Mouse (Mus musculus): ENCODE measurements around the gene Npr2.

Npr2 gene

GRCm38 (mm10) chr4:43631046-43631955 lies at the start of gene Npr2:
Npr2 (plus strand) TSS chr4:43631935.
- in situ Hi-C loops (cut with MboI, MseI): loop anchor here (5.0 kb wide), 1 partner anchor 86 kb away; no protein-coding TSS in a partner anchor

DNA sequence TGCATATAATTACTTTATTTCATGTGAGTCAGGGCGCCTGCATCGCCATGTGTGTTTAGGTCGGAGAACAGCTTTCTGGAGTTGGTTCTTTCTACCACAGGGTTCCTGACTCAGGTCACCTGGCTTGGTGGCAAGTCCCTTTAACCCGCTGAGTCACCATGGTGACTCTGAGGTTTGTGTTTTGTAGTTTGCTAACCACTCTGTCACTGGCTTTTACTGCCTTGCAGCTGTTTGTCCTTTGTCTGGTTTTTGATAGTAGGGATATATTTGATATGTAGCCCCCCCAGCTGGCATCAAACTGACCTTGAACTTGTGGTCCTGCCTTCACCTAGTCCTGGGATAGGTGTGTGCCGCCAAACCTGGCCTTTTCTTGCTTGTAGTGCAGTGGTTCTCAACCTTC lies 49.5 kb upstream of the Npr2 start:
- in situ Hi-C loops (cut with MboI, MseI): no loop called here

DNA sequence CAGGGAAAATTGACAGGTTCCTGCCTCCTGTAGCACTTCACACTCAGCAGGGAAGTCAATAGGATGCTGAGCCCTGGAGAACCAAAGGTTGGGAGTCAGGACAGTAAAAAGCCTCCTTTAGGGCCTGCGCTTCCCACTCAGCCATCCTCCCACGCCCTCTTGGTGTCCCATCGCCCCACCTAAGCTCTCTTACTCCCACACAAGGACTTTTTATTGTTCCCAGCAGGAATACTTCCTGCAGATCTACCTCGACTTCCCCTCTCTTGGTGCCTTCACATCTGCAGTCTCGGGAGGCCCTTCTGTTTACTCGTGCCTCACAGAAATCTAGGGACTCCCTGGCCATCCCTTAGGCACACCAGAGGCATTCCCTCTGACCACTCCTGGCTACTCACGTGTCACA lies 48.3 kb upstream of the Npr2 start:
- in situ Hi-C loops (cut with MboI, MseI): no loop called here

GRCm38 (mm10) chr4:43584444-43585416 lies 47.0 kb upstream of the Npr2 start, which contains the start of gene Msmp:
Msmp (minus strand) TSS chr4:43584494.
- in situ Hi-C loops (cut with MboI, MseI): no loop called here

DNA sequence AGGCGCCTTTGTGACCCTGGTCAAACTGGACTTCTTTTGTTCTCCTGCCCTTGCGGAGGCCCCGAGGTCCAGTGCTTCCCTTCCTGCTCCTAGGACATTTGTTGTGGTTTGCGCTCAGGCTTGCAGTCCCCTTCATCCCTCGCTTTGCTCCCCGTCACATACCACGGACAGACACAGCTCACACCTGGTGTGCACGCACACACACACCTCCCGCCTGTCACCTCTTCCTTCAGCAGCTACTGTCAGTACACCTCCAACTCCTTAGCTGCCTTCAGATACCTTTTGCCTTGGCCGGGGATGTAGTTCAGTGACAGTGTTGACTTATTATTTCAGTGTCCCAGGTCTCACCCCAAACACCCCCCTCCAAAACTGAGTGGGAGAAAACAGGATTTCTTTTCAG lies 46.1 kb upstream of the Npr2 start:
- in situ Hi-C loops (cut with MboI, MseI): no loop called here

- in situ Hi-C loops (cut with MboI, MseI): no loop called here
These were observed 45.3 kb upstream of the Npr2 start for GRCm38 (mm10) chr4:43586411-43586810.

- in situ Hi-C loops (cut with MboI, MseI): no loop called here
These were observed 44.1 kb upstream of the Npr2 start for GRCm38 (mm10) chr4:43587681-43588080.

- in situ Hi-C loops (cut with MboI, MseI): loop anchor here (10.0 kb wide), 1 partner anchor 1263 kb away; no protein-coding TSS in a partner anchor
These were observed 40.2 kb upstream of the Npr2 start for GRCm38 (mm10) chr4:43591543-43591942.

GRCm38 (mm10) chr4:43591961-43592360 lies 39.8 kb upstream of the Npr2 start:
- in situ Hi-C loops (cut with MboI, MseI): loop anchor here (10.0 kb wide), 1 partner anchor 1263 kb away; no protein-coding TSS in a partner anchor

DNA sequence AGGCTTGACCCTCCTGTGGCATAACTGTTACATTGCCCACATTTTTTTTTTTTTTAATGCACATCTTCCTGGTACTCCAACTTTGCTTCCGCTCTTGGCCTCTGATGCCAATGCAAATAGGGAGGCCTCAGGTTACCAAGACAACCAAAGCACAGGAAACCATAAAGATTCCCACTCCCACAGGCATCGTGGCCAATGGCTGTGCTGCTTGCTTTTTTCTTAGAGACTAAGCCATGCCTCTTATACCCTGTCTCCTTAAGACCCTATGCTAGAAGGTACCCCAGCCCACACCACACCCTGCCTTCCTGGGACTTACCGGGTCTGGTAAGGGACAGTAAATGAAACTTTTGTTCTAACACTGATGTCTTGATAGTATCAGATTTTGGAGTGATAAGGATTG lies 38.3 kb upstream of the Npr2 start:
- in situ Hi-C loops (cut with MboI, MseI): loop anchor here (10.0 kb wide), 1 partner anchor 1261 kb away; no protein-coding TSS in a partner anchor

GRCm38 (mm10) chr4:43596597-43596996 lies 35.1 kb upstream of the Npr2 start:
- in situ Hi-C loops (cut with MboI, MseI): loop anchor here (10.0 kb wide), 1 partner anchor 1258 kb away; no protein-coding TSS in a partner anchor

GRCm38 (mm10) chr4:43598200-43598599 lies 33.5 kb upstream of the Npr2 start:
- in situ Hi-C loops (cut with MboI, MseI): loop anchor here (10.0 kb wide), 1 partner anchor 1257 kb away; no protein-coding TSS in a partner anchor

DNA sequence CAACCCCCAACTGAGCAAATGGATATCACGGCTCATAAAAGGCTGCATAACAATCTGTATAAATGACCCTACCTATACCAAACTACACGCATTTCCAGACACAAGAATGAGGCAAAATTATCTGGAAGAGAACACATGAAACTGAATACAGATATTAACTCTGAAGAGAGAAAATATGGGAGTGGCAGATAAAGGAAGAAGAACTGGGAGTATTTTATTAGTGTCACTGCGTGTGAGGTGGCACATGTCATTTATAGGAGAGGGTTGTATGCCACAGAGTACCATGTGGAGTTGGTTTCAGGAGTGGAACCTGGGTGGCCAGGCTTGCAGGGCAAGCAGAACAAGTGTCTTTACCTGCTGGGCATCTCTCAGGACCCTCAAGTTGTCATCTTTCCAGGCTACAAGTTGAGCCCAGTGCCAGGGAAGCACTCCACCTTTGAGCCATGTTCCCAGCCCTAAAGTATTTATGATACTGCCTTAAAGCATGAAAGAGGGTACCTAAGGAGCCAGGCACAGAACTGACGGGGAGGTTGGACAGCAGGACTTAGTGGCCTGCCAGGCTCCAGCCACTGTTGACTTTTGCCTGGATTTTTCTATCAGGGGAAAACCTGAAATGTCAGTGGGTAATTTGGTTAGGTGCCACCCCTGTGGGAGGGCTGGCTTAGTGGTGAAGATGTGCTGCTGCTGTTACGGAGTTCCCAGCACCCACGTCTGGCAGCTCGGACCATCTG lies 32.9 kb upstream of the Npr2 start:
- in situ Hi-C loops (cut with MboI, MseI): loop anchor here (10.0 kb wide), 1 partner anchor 1256 kb away; no protein-coding TSS in a partner anchor

GRCm38 (mm10) chr4:43600195-43600934 lies 31.4 kb upstream of the Npr2 start:
- in situ Hi-C loops (cut with MboI, MseI): no loop called here

DNA sequence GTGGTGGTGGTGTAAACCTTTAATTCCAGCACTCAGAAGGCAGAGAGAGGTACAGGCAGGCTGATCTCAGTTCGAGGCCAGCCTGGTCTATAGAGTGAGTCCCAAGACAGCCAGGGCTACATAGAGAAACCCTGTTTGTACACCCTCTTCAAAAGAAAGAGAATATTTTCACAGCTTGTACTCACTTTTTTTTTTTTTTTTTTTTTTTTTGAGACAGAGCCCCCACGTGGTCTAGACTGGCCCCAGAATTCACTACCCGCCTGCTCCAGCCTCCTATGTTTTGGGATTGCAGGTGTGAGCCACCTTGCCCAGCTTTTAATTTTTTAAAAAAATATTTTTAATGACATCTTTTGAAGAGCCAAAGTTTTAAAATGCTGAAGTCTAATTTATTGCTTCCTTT lies 27.6 kb upstream of the Npr2 start:
- in situ Hi-C loops (cut with MboI, MseI): no loop called here

GRCm38 (mm10) chr4:43604751-43605685 lies 26.7 kb upstream of the Npr2 start:
- in situ Hi-C loops (cut with MboI, MseI): no loop called here

DNA sequence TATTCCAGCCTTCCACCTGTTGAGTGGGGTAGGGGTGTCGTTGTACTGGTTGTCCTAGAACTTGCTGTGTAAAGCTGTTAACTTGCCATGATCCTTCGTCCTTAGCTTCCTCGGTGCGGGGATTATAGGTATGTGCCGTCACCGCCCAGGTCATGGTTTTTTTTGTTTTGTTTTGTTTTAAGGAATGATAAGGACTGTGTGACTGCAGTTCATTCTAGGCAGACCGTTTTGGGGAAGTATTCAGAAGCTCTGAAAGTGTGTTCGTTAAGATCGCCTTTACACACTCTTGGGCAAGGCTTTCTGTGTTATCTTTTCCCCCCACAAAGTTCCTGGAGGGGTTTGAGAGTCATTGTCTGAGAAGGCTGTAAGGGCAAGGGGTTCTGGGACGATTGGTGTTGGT lies 19.2 kb upstream of the Npr2 start:
- in situ Hi-C loops (cut with MboI, MseI): no loop called here

DNA sequence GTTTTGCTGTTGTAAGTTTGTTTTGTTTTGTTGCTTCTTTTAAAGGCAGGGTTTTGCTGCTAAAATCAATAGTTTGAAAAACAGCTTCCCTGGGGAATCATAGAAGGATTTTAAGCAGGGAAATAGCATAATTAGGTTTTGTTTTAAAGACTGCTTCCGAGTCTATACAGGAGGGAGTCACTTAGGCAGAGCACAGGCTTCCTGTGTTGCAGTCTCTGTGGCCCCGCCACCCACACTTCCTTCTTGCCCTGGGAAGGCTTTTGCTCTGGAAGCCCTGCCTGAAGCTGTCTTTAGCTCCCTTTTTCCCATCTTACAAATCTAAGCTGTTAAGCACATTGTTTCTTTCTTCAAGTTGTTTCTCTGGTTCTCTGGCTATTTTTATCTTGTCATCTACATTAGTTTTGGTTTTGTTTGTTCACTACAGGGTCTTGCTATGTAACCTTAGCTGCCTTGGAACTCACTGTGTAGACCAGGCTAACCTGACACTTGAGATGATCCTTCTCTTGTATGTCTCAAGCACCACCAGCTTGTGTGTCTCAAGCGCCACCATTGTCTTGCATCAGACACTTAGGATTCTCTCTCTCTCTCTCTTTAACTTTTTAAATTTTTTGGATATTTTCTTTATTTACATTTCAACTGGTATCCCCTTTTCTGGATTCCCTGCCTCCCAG lies 18.5 kb upstream of the Npr2 start:
- in situ Hi-C loops (cut with MboI, MseI): no loop called here

Measured in T-helper 1 cell (primary cell).